Mouse (Mus musculus) hindbrain, embryonic 10.5 days (tissue): ENCODE results near the gene Nsf. TPM values are rescaled to one million over a fixed set of nuclear protein-coding genes. Genes with fewer than 3 reads are reported as not detected.

Experiments
- DNase-seq: peaks from one replicate; pipeline ENCODE4 v3.0.0-alpha.2; 2017; ENCODE audit warnings: low spot score
- H3K27ac ChIP-seq: fragments of 300-500 bp; sonication (generic); 2 replicates; pipeline ENCODE4 v1.5.1; 2016; ENCODE audit warnings: mild to moderate bottlenecking, moderate library complexity
- H3K27me3 ChIP-seq: fragments of 300-500 bp; sonication (generic); 2 replicates; pipeline ENCODE4 v1.6.1; 2016; ENCODE audit warnings: mild to moderate bottlenecking; ENCODE audit not compliant: poor library complexity, insufficient read depth, severe bottlenecking
- H3K36me3 ChIP-seq: fragments of 300-500 bp; sonication (generic); 2 replicates; pipeline ENCODE4 v1.6.1; 2016; ENCODE audit warnings: mild to moderate bottlenecking, moderate library complexity
- H3K4me1 ChIP-seq: fragments of 300-500 bp; sonication (generic); replicated peaks from 2 replicates; pipeline ENCODE4 v1.6.1; 2016; ENCODE audit warnings: mild to moderate bottlenecking
- H3K4me3 ChIP-seq: fragments of 300-500 bp; sonication (generic); 2 replicates; pipeline ENCODE4 v1.5.1; 2016; ENCODE audit warnings: mild to moderate bottlenecking, moderate library complexity
- H3K9me3 ChIP-seq: fragments of 300-500 bp; sonication (generic); 2 replicates; pipeline ENCODE4 v1.6.1; 2016; ENCODE audit warnings: mild to moderate bottlenecking, moderate library complexity
- WGBS: fragments of 180-500 bp; shearing (Covaris S2); methylation state at CpG from one replicate; pipeline ENCODE4 v1.1.7; 2016; 5-methylcytosine and 5-hydroxymethylcytosine counted together
- polyA plus RNA-seq: library from polyadenylated mRNA; unstranded; fragments of >200 nt; fragmentation: Nextera tagmentation; extraction: Ambion mirVana; gene quantifications from 2 replicates; pipeline ENCODE4 v1.2.1, GENCODE M21; 2016

The Nsf gene
- polyA plus RNA-seq, 1 experiment from 2014 or later: 53.1 TPM

- peaks cover 33% of the 10 kb centered on the region for H3K36me3 ChIP-seq
- DNase-seq: peak; percentile 67
- H3K27ac ChIP-seq: peak overlapping the region; percentile 92
- H3K9me3 ChIP-seq: peaks cover 8% of the 10 kb centered on the region
- peak overlapping the region; percentile 66 for H3K4me3 ChIP-seq
- under 1% methylated on average over 107 of the region's 107 CpGs for WGBS
- H3K4me1 ChIP-seq: peaks cover 55% of the 10 kb centered on the region
- peaks cover 95% of the 10 kb centered on the region for H3K27me3 ChIP-seq
Observed at GRCm38 (mm10) chr11:103809611-103810598, 144.0 kb downstream of the Nsf start.

DNA sequence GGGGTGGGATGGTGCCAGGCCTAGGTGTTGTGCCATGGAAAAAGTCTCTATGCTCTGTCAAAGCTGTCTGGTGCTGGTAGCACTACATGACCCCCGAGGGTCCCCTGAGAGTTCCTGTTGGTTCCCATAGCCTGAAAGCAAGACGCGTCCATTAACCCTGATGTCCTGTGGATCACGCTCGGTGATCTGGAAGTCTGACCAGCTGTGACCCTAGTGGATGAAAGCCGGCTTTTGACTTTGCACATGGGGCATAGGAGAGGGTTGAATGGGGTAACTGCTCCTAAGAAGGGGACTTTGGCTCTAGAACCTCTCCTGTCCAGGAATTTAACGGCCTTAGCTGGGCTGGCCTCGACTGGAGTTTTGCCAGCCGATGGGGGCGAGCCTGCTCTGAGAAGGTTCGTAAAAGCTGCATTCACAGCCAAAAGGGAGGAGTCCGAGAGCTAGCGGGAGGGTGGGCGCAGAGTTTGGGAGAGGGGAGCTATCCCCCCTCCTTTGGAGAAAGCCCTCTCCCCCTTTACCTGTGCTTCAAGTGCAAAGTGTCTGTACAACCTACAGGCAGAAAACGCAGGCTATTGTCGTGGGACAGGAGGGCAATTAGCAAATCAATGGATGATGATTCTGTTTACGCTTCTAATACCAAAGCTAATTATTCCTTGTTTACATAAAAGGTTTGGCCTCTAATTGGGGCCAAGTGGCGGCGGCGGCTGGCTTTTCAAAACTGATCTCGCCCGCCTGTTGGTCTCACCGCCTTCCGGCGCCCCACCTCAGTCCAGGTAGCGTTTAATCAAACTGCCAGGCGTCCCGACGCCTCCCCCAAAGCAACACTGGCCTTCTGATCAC lies 144.9 kb downstream of the Nsf start:
- Histone ChIP-seq H3K4me1 (peaks cover 50% of the 10 kb centered on the region), H3K36me3 (peaks cover 37% of the 10 kb centered on the region), H3K9me3 (peaks cover 11% of the 10 kb centered on the region), H3K4me3 (peak overlapping the region; percentile 66), H3K27me3 (peaks cover 98% of the 10 kb centered on the region), H3K27ac (peak overlapping the region; percentile 92)
- peak; percentile 60 for DNase-seq
- WGBS: 2% methylated on average over 29 of the region's 29 CpGs

GRCm38 (mm10) chr11:103807966-103808365 lies 145.9 kb downstream of the Nsf start:
- H3K9me3 ChIP-seq: peaks cover 11% of the 10 kb centered on the region
- peak; percentile 20 for DNase-seq
- peaks cover 50% of the 10 kb centered on the region for H3K4me1 ChIP-seq
- peaks cover 31% of the 10 kb centered on the region for H3K36me3 ChIP-seq
- peaks cover 90% of the 10 kb centered on the region for H3K27me3 ChIP-seq
- WGBS: 44% methylated on average over 12 of the region's 12 CpGs
- peak overlapping the region; percentile 66 for H3K4me3 ChIP-seq
- H3K27ac ChIP-seq: peak overlapping the region; percentile 92

DNA sequence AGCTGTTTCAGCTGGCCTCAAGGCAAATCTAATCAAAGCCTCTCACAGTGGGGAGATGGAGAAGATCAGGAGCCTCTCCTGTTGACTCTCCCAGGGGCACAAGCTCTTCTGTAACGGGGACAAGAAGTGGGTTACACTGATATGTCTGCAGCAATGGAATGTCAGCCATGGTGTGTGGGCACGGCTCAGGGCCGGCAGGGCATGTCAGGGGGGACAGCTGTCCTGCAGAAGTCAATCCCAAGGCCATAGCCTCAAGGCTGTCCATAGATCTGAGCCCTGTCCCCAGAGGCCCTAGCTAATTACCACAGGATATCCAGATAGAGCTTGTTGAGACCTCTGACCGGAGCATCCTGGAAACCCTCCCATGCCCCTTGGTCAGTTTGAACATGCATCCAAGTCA lies 149.1 kb downstream of the Nsf start:
- H3K4me1 ChIP-seq: peaks cover 35% of the 10 kb centered on the region
- peaks cover 38% of the 10 kb centered on the region for H3K36me3 ChIP-seq
- peaks cover 76% of the 10 kb centered on the region for H3K27me3 ChIP-seq
- DNase-seq: no peak
- H3K4me3 ChIP-seq: no peak overlapping the region
- H3K9me3 ChIP-seq: peaks cover 11% of the 10 kb centered on the region
- H3K27ac ChIP-seq: no peak overlapping the region
- WGBS: 70% methylated on average over 4 of the region's 4 CpGs

DNA sequence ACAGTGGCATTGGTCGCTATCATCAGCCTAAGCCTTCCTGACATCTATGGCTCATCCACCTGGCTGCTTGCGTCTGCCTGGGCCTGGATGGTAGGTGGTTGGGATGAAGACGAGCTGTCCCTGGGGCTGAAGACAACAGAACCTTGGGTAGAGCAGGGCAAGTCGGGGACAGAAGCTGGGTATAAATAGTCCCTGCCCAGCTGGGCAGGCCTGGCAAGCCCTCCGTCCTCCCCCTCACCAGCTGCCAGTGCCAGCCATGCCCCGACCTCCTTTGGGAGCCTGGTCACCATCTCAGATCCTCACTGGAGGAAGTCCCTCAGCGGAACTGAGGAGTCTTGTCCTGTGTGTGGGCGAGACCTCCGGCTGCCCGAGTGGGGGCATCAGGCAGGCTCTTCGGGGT lies 149.7 kb downstream of the Nsf start:
- Histone ChIP-seq H3K36me3 (peaks cover 40% of the 10 kb centered on the region), H3K27me3 (peaks cover 74% of the 10 kb centered on the region), H3K4me3 (no peak overlapping the region), H3K4me1 (peaks cover 29% of the 10 kb centered on the region), H3K9me3 (peaks cover 11% of the 10 kb centered on the region), H3K27ac (0 out of 2 replicates have a peak overlapping the region, but pooled peaks have one; percentile 19)
- WGBS: 93% methylated on average over 11 of the region's 11 CpGs
- no peak for DNase-seq

GRCm38 (mm10) chr11:103801128-103801527 lies 152.7 kb downstream of the Nsf start:
- H3K36me3 ChIP-seq: peaks cover 45% of the 10 kb centered on the region
- no peak for DNase-seq
- H3K4me3 ChIP-seq: no peak overlapping the region
- WGBS: 80% methylated on average over 9 of the region's 9 CpGs
- no peak overlapping the region for H3K27ac ChIP-seq
- H3K27me3 ChIP-seq: peaks cover 75% of the 10 kb centered on the region
- peaks cover 17% of the 10 kb centered on the region for H3K4me1 ChIP-seq
- peaks cover 11% of the 10 kb centered on the region for H3K9me3 ChIP-seq

GRCm38 (mm10) chr11:103789951-103790350 lies 163.9 kb downstream of the Nsf start:
- Histone ChIP-seq H3K27me3 (peaks cover 39% of the 10 kb centered on the region), H3K9me3 (no peaks in the 10 kb centered on the region), H3K4me3 (no peak overlapping the region), H3K4me1 (peaks cover 4% of the 10 kb centered on the region; the same call in 1 of the 2 replicates), H3K36me3 (peaks cover 16% of the 10 kb centered on the region; the same call in 1 of the 2 replicates), H3K27ac (no peak overlapping the region)
- 85% methylated on average over 5 of the region's 5 CpGs for WGBS
- DNase-seq: no peak

DNA sequence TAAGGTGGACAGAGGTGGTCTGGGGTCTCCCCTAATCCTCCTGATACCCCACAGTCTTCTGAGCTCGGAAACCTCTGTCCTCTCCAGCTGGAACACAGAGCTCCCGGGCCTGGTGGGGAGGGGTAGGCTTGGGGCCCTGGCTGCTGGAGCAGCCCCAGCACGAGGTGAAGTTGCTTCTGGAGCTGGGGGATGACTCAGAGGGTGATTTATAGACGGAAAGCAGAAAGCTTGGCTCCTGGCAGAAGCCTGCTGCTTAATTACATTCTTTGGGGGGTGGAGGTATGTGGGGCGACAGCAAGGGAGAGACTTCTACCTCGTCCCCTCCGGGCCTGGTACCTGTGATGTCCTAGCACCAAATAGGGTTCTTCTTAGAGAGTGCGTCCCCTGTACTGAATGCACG lies 173.7 kb downstream of the Nsf start:
- no peak for DNase-seq
- H3K4me3 ChIP-seq: no peak overlapping the region
- H3K27me3 ChIP-seq: peaks cover 43% of the 10 kb centered on the region
- no peaks in the 10 kb centered on the region for H3K9me3 ChIP-seq
- peaks cover 19% of the 10 kb centered on the region for H3K36me3 ChIP-seq
- no peak overlapping the region for H3K27ac ChIP-seq
- H3K4me1 ChIP-seq: peaks cover 37% of the 10 kb centered on the region
- 72% methylated on average over 9 of the region's 9 CpGs for WGBS

DNA sequence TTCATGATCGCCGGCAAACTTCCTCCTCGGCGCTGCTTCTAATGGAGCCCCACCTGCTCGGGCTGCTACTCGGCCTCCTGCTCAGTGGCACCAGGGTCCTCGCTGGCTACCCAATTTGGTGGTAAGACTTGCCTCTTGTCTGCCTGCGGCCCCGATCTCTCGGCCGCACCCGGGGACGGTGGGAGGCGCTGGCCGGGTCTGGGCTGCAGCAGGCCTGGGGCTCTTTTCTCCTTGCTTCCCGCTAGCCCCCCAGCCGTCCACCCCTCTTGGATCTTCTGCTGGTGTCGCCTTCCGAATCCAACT lies 179.7 kb downstream of the Nsf start:
- WGBS: under 1% methylated on average over 19 of the region's 19 CpGs
- Histone ChIP-seq H3K4me1 (peaks cover 88% of the 10 kb centered on the region), H3K27me3 (peaks cover 95% of the 10 kb centered on the region), H3K27ac (peak overlapping the region; percentile 84), H3K36me3 (no peaks in the 10 kb centered on the region), H3K9me3 (no peaks in the 10 kb centered on the region), H3K4me3 (peak overlapping the region; percentile 62)
- no peak for DNase-seq

GRCm38 (mm10) chr11:103773387-103774227 lies 180.2 kb downstream of the Nsf start, which contains the start of gene Wnt3:
Wnt3 (plus strand) TSS chr11:103774150.
- peak within 1 kb of the TSS; percentile 84 for H3K27ac ChIP-seq
- no peaks in the 10 kb centered on the region for H3K9me3 ChIP-seq

DNA sequence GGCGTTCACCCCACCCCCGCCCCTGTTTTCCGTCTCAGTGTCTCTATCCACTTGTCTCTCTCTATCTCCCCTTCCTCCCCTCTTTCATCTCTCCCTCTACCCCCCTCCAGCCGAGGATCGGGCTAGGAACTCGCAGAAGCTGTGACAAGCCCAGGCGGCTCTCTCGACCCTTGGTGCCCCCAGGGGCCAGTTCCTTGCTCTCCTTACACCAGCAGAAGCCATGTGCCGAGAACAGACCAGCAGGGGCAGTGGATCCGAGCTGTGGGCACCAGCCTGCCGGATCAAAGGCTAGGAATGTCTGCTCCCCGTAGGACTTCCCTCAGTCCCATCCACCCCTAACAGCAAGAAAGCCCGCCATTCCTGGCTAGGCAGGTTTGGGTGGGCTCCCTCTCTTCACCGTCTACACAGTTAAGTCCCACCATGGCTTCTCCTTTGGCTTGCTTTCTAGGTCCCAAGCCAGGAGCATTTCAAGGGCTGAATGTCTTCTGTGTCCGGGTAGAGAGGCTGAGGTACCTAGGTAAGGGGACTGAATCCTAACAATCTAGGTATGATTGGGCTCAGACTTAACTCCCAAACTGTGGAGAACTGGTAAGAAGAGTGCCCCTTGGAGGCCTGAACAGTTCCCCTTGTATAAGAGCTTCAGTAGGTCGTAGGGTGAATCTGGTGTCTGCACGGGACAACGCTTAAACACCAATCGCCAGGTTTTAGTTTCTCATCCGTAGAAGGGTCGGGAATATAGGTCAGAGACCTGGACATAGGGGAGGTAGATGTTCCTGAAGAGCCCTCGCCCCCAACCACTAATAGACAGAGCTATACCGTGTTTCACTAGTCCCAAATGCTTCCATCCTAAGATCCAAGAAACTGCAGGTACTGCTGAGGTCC lies 181.1 kb downstream of the Nsf start:
- WGBS: under 1% methylated on average over 23 of the region's 23 CpGs
- H3K9me3 ChIP-seq: no peaks in the 10 kb centered on the region
- H3K36me3 ChIP-seq: no peaks in the 10 kb centered on the region
- H3K27ac ChIP-seq: peak overlapping the region; percentile 84
- peaks cover 83% of the 10 kb centered on the region for H3K4me1 ChIP-seq
- peak overlapping the region; percentile 62 for H3K4me3 ChIP-seq
- peaks cover 100% of the 10 kb centered on the region for H3K27me3 ChIP-seq
- DNase-seq: peak; percentile 54

More at GRCm38 (mm10) chr11:103773387-103774227, 180.2 kb downstream of the Nsf start, which contains the start of gene Wnt3:
- under 1% methylated on average over 60 of the region's 60 CpGs for WGBS
- peaks cover 99% of the 10 kb centered on the region for H3K27me3 ChIP-seq
- H3K36me3 ChIP-seq: no peaks in the 10 kb centered on the region
- DNase-seq: peak; percentile 80
- H3K4me3 ChIP-seq: peak within 1 kb of the TSS; percentile 62
- peaks cover 86% of the 10 kb centered on the region for H3K4me1 ChIP-seq
